Mouse (Mus musculus): ENCODE measurements around the gene Ptcra. TPM values are rescaled to one million over a fixed set of nuclear protein-coding genes. Genes with fewer than 3 reads are reported as not detected.

The Ptcra gene
- polyA plus RNA-seq, 1 experiment from 2014 or later, result 0.39 TPM

- H3K4me1 ChIP-seq, result no peaks in the 10 kb centered on the region
- no peak overlapping the region for H3K4me3 ChIP-seq
- H3K27me3 ChIP-seq (replicated peaks), result no peaks in the 10 kb centered on the region
- no peak for ATAC-seq (replicated peaks)
- WGBS, result 61% methylated on average over 9 of the region's 10 CpGs
- H3K9me3 ChIP-seq, result no peaks in the 10 kb centered on the region
- H3K36me3 ChIP-seq (replicated peaks), result peaks cover 12% of the 10 kb centered on the region; the same call in 1 of the 2 replicates
- no peak overlapping the region for H3K4me2 ChIP-seq
- no peak overlapping the region for H3K27ac ChIP-seq
- no peak overlapping the region for H3K9ac ChIP-seq
Observed at GRCm38 (mm10) chr17:46736160-46736559, 27.4 kb downstream of the Ptcra start.

DNA sequence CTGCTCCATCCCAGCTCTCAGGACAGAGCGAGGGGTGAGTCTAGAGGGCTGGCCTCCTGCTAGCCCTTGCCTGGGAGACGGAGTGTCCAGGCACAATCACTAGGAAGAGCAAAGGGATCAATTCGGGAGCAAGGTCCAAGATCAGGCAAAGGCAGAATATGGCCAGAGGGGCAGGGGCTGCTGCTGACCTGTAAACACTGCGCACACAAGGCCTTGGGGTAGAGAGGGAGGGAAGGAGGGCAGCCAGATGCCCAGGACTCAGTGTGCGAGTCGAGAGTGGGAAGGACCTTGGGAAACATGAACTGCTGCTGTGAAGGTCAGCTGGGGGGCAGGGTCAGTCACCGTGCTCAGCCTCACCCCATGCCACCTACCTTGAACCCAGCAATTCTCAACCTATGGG, 28.2 kb downstream of the Ptcra start:
- no peak overlapping the region for H3K9ac ChIP-seq
- ATAC-seq (replicated peaks), result no peak
- no peak overlapping the region for H3K4me2 ChIP-seq
- no peak overlapping the region for H3K27ac ChIP-seq
- no peaks in the 10 kb centered on the region for H3K27me3 ChIP-seq (replicated peaks)
- 89% methylated on average over 7 of the region's 7 CpGs for WGBS
- no peaks in the 10 kb centered on the region for H3K9me3 ChIP-seq
- peaks cover 12% of the 10 kb centered on the region; the same call in 1 of the 2 replicates for H3K36me3 ChIP-seq (replicated peaks)
- H3K4me3 ChIP-seq, result no peak overlapping the region
- no peaks in the 10 kb centered on the region for H3K4me1 ChIP-seq

DNA sequence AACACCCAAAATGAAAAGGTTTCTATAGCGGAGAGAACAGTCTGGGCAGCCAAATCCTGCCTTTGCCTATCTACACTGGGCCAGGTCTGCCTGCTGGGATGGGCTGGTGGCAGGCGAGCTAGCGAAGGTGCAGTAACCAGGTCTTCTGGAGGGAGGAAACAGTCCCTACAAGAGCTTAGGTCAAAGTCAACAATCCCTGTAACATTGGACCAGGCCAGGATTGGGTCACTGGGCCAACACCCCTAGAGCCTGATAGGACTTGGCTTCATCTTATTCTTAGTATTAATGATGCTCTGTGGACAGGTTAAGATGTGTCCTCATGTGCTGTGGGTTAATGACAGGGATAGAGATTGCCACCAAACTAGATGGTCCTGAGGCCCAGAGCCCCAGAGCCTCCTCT, 29.5 kb downstream of the Ptcra start:
- peaks cover under 1% of the 10 kb centered on the region; the same call in 1 of the 2 replicates for H3K27me3 ChIP-seq (replicated peaks)
- H3K4me1 ChIP-seq, result no peaks in the 10 kb centered on the region
- H3K4me3 ChIP-seq, result no peak overlapping the region
- H3K27ac ChIP-seq, result no peak overlapping the region
- 96% methylated on average over 3 of the region's 3 CpGs for WGBS
- no peak for ATAC-seq (replicated peaks)
- H3K4me2 ChIP-seq, result no peak overlapping the region
- no peaks in the 10 kb centered on the region for H3K9me3 ChIP-seq
- peaks cover 12% of the 10 kb centered on the region; the same call in 1 of the 2 replicates for H3K36me3 ChIP-seq (replicated peaks)
- no peak overlapping the region for H3K9ac ChIP-seq

DNA sequence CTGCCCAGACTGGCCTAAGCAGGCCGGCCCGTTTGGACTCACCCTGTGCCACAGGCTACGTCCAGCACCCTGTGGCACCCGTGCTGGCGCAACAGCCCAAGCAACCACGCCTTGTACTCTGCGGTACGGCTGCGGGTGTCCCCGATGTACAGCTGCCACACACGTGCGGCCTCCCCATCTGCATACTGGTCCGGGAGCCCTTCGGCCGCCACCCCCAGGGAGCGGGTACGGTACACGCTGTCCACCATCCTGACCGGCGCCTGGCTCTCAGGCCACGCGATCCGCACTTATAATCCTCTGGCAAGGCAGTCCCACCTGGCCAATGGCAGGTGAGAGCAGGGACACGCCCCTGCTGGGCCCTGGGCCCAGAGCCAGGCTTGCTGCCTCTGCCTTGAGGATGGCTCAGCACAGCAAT, 34.6 kb downstream of the Ptcra start, which contains the start of gene Gnmt:
Gene Gnmt (minus strand): TSS at position 265 of the 415 bp plus-strand sequence.
- Histone ChIP-seq H3K27ac (no peak within 1 kb of the TSS), H3K27me3 (replicated peaks) (peaks cover 7% of the 10 kb centered on the region), H3K4me2 (peak within 1 kb of the TSS; percentile 17; the same call in 1 of the 2 replicates), H3K4me3 (no peak within 1 kb of the TSS), H3K9ac (no peak within 1 kb of the TSS), H3K4me1 (no peaks in the 10 kb centered on the region), H3K36me3 (replicated peaks) (peaks cover 7% of the 10 kb centered on the region; the same call in 1 of the 2 replicates), H3K9me3 (no peaks in the 10 kb centered on the region)
- ATAC-seq (replicated peaks), result no peak; the same call in 1 of the 2 replicates
- WGBS, result 20% methylated on average over 24 of the region's 24 CpGs

DNA sequence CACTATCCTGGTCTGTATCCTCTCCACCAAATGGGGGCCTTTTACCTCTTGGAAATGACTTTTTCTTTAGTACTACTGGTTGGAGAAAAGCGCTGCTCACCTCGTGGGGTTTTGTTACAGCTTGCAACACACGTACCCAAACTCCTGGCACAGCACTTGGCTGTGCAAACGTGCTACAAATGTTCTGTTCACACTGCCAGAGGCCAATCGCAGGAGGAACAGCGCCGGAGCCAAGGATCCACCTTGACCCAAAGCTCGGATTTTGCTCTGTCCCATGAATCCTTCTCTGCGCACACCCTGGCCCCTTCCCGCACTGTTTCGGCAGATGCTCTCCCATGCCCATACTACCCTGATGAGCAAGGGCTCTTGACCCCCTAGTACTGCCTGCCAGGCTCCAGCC, 35.0 kb downstream of the Ptcra start:
- peaks cover 7% of the 10 kb centered on the region for H3K27me3 ChIP-seq (replicated peaks)
- no peak overlapping the region for H3K27ac ChIP-seq
- WGBS, result 55% methylated on average over 11 of the region's 11 CpGs
- H3K4me3 ChIP-seq, result no peak overlapping the region
- no peaks in the 10 kb centered on the region for H3K9me3 ChIP-seq
- H3K4me2 ChIP-seq, result no peak overlapping the region
- H3K9ac ChIP-seq, result no peak overlapping the region
- no peak; the same call in 1 of the 2 replicates for ATAC-seq (replicated peaks)
- H3K4me1 ChIP-seq, result no peaks in the 10 kb centered on the region
- H3K36me3 ChIP-seq (replicated peaks), result peaks cover 11% of the 10 kb centered on the region; the same call in 1 of the 2 replicates

- H3K9me3 ChIP-seq, result no peaks in the 10 kb centered on the region
- H3K27me3 ChIP-seq (replicated peaks), result peaks cover 7% of the 10 kb centered on the region
- no peak overlapping the region for H3K27ac ChIP-seq
- no peak overlapping the region for H3K9ac ChIP-seq
- no peaks in the 10 kb centered on the region for H3K4me1 ChIP-seq
- no peak overlapping the region for H3K4me2 ChIP-seq
- H3K4me3 ChIP-seq, result no peak overlapping the region
- ATAC-seq (replicated peaks), result no peak
- H3K36me3 ChIP-seq (replicated peaks), result peaks cover 14% of the 10 kb centered on the region; the same call in 1 of the 2 replicates
- 43% methylated on average over 6 of the region's 6 CpGs for WGBS
Observed at GRCm38 (mm10) chr17:46728021-46728420, 35.5 kb downstream of the Ptcra start.

GRCm38 (mm10) chr17:46727271-46727670, 36.2 kb downstream of the Ptcra start:
- Histone ChIP-seq H3K36me3 (replicated peaks) (peaks cover 14% of the 10 kb centered on the region; the same call in 1 of the 2 replicates), H3K4me1 (no peaks in the 10 kb centered on the region), H3K27ac (no peak overlapping the region), H3K9ac (no peak overlapping the region), H3K4me2 (no peak overlapping the region), H3K4me3 (no peak overlapping the region), H3K9me3 (no peaks in the 10 kb centered on the region), H3K27me3 (replicated peaks) (peaks cover 7% of the 10 kb centered on the region)
- WGBS, result 91% methylated on average over 11 of the region's 11 CpGs
- ATAC-seq (replicated peaks), result no peak

GRCm38 (mm10) chr17:46725731-46726645, 37.5 kb downstream of the Ptcra start:
- Histone ChIP-seq H3K27ac (no peak overlapping the region), H3K36me3 (replicated peaks) (peaks cover 14% of the 10 kb centered on the region; the same call in 1 of the 2 replicates), H3K4me3 (no peak overlapping the region), H3K9ac (no peak overlapping the region), H3K9me3 (no peaks in the 10 kb centered on the region), H3K4me1 (no peaks in the 10 kb centered on the region), H3K4me2 (no peak overlapping the region), H3K27me3 (replicated peaks) (peaks cover 7% of the 10 kb centered on the region)
- ATAC-seq (replicated peaks), result no peak
- 94% methylated on average over 26 of the region's 26 CpGs for WGBS

DNA sequence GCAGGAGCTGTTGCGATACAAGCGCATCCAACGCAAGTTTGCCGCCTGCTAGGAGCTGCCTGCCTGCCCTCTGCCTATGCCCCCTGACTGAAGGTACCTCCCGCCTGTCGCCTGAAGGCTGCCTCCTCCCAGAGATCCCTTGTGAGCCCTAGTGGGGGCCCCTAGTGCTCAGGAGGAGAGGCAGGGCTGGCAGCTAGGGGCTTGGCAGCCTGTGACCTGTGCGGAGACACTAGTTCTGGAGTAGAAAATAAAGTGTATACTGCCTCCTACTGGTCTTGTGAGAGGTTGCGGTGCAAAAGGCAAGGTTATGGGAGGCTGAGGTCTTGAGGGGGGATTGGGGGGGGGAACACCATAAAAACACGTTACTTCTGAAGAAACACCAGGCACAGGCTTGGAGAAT, 38.2 kb downstream of the Ptcra start:
- peaks cover 7% of the 10 kb centered on the region for H3K27me3 ChIP-seq (replicated peaks)
- no peaks in the 10 kb centered on the region for H3K4me1 ChIP-seq
- ATAC-seq (replicated peaks), result no peak
- peaks cover 14% of the 10 kb centered on the region; the same call in 1 of the 2 replicates for H3K36me3 ChIP-seq (replicated peaks)
- WGBS, result 45% methylated on average over 9 of the region's 9 CpGs
- no peaks in the 10 kb centered on the region for H3K9me3 ChIP-seq
- no peak overlapping the region for H3K9ac ChIP-seq
- H3K4me3 ChIP-seq, result no peak overlapping the region
- H3K4me2 ChIP-seq, result no peak overlapping the region
- no peak overlapping the region for H3K27ac ChIP-seq

DNA sequence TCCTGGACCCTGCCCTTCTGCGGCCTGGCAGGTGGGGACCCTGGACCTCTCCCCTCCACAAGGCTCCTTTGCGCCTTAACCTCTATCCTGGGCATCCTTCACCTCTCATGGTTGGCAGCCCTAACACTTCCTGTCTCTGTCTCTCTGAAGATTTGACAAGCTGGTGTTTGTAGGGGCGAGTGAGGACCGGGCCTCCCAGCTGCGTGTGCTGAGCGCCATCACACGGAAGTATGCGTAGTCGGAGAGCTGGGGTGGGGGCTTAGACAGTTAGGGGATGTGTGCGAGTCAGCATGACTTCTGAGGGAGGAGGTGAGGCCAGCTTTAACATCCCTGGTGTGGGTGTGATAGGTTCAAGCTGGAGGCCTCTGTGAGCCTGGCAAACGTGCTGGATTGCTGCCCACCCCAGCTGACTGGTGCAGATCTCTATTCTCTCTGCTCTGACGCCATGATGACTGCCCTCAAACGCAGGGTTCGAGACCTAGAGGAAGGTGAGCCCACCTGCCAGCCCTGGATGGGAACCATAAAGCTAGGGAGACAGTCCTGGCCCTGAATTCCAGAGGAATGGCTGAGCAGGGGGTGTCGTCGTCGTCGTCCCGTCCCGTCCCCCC, 38.9 kb downstream of the Ptcra start:
- peaks cover 7% of the 10 kb centered on the region for H3K27me3 ChIP-seq (replicated peaks)
- ATAC-seq (replicated peaks), result no peak
- H3K4me1 ChIP-seq, result no peaks in the 10 kb centered on the region
- H3K4me2 ChIP-seq, result no peak overlapping the region
- no peaks in the 10 kb centered on the region for H3K9me3 ChIP-seq
- no peak overlapping the region for H3K4me3 ChIP-seq
- 81% methylated on average over 20 of the region's 20 CpGs for WGBS
- H3K36me3 ChIP-seq (replicated peaks), result peaks cover 14% of the 10 kb centered on the region; the same call in 1 of the 2 replicates
- no peak overlapping the region for H3K9ac ChIP-seq
- H3K27ac ChIP-seq, result no peak overlapping the region

DNA sequence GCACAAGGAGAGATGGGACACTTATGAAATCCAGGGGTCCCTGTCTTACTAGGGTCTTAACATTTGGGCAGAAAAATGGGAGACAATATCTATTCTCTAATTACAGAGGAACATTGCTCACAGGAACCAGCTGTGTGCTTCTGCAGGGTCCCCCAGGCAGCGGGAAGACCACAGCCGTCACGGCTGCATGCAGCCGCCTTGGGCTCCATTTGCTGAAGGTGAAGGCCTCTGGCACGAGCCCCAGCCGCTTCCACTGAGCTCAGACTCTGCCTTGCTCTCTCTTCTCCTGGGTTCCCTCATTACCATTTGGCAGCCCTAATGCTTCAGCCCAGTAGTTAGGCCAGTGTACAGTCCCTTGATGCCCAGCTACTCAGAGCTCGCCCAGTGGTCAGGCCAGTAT, 42.4 kb downstream of the Ptcra start:
- Histone ChIP-seq H3K36me3 (replicated peaks) (peaks cover 14% of the 10 kb centered on the region; the same call in 1 of the 2 replicates), H3K4me3 (no peak overlapping the region), H3K4me1 (no peaks in the 10 kb centered on the region), H3K27ac (no peak overlapping the region), H3K9ac (no peak overlapping the region), H3K4me2 (no peak overlapping the region), H3K9me3 (no peaks in the 10 kb centered on the region), H3K27me3 (replicated peaks) (no peaks in the 10 kb centered on the region)
- ATAC-seq (replicated peaks), result no peak
- WGBS, result 89% methylated on average over 7 of the region's 7 CpGs

DNA sequence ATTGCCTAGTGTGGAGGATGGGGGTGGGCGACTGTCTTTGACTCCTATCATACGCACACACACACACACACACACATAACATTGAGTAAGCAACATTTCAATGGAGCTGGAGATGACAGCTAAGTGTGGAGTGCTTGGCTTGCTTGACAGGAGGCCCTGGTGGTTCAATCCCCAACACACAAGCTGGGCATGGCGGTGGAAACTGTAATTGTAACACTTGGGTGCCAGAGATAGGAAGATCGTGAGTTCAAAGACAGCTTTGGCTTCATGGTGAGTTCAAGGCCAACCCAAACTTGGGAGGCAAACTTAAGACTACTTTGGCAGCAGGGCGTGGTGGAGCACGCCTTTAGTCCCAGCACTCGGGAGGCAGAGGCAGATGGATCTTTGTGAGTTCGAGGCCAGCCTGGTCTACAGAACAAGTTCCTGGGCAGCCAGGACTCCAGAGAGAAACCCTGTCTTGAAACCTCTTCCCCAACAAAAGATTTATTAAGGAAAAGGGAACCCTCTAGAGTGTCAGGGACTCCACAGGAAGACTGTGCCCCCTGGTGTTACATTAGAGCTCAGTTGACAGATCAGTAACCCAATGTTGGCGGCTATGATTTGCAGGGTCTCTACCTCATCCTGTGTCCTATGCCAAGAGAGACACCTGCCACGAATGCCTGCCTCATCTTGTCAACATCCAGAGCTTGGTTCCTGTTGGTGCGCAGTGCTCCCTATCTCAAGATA, 48.6 kb downstream of the Ptcra start:
- Histone ChIP-seq H3K27ac (no peak overlapping the region), H3K9me3 (no peaks in the 10 kb centered on the region), H3K4me1 (peaks cover 16% of the 10 kb centered on the region), H3K9ac (no peak overlapping the region), H3K36me3 (replicated peaks) (peaks cover 14% of the 10 kb centered on the region), H3K27me3 (replicated peaks) (no peaks in the 10 kb centered on the region), H3K4me3 (no peak overlapping the region), H3K4me2 (no peak overlapping the region)
- WGBS, result 97% methylated on average over 11 of the region's 11 CpGs
- ATAC-seq (replicated peaks), result no peak
